Mouse (Mus musculus) hindbrain, embryonic 16.5 days (tissue): ENCODE measurements around the gene Adcy2. TPM values are rescaled to one million over a fixed set of nuclear protein-coding genes. Genes with fewer than 3 reads are reported as not detected.

Experiments
- ATAC-seq: fragments of 200-750 bp; cut with Nextera tagmentation; 2 replicates; pipeline ENCODE4 v1.8.0; 2017; ENCODE audit warnings: moderate TSS enrichment, moderate library complexity
- H3K27ac ChIP-seq: fragments of 300-500 bp; sonication (generic); 2 replicates; pipeline ENCODE4 v1.5.1; 2014; ENCODE audit warnings: low read depth, mild to moderate bottlenecking, control low read depth, low read length, moderate library complexity
- H3K27me3 ChIP-seq: fragments of 300-500 bp; sonication (generic); replicated peaks from 2 replicates; pipeline ENCODE4 v1.6.1; 2014; ENCODE audit warnings: low read length; ENCODE audit not compliant: control insufficient read depth, insufficient read depth
- H3K36me3 ChIP-seq: fragments of 300-500 bp; sonication (generic); 2 replicates; pipeline ENCODE4 v1.6.1; 2014; ENCODE audit warnings: mild to moderate bottlenecking, low read length, moderate library complexity, mixed read lengths; ENCODE audit not compliant: control insufficient read depth, insufficient read depth
- H3K4me1 ChIP-seq: fragments of 300-500 bp; sonication (generic); 2 replicates; pipeline ENCODE4 v1.6.1; 2014; ENCODE audit warnings: low read depth, low read length; ENCODE audit not compliant: control insufficient read depth, insufficient read depth
- H3K4me2 ChIP-seq: fragments of 300-500 bp; sonication (generic); 2 replicates; pipeline ENCODE4 v1.6.1; 2014; ENCODE audit warnings: mild to moderate bottlenecking, low read length, control low read depth, moderate library complexity
- H3K4me3 ChIP-seq: fragments of 300-500 bp; sonication (generic); 2 replicates; pipeline ENCODE4 v1.5.1; 2014; ENCODE audit warnings: mild to moderate bottlenecking, low read length, control low read depth, moderate library complexity
- H3K9ac ChIP-seq: fragments of 300-500 bp; sonication (generic); 2 replicates; pipeline ENCODE4 v1.6.1; 2014; ENCODE audit warnings: low read depth, mild to moderate bottlenecking, control low read depth, low read length, moderate library complexity
- H3K9me3 ChIP-seq: fragments of 300-500 bp; sonication (generic); 2 replicates; pipeline ENCODE4 v1.6.1; 2014; ENCODE audit warnings: mild to moderate bottlenecking, low read length, moderate library complexity; ENCODE audit not compliant: control insufficient read depth
- WGBS: fragments of 180-500 bp; shearing (Covaris S2); extraction: QIAGEN DNeasy Blood & Tissue Kit; methylation state at CpG from one replicate; pipeline ENCODE4 v1.1.7; 2014; 5-methylcytosine and 5-hydroxymethylcytosine counted together
- polyA plus RNA-seq: library from polyadenylated mRNA; unstranded; fragments of >200 nt; fragmentation: Nextera tagmentation; extraction: Ambion mirVana; gene quantifications from 2 replicates; pipeline ENCODE4 v1.2.1, GENCODE M21; 2015

The Adcy2 gene
- 7.7 and 9.9 TPM in 2 replicates for polyA plus RNA-seq

DNA sequence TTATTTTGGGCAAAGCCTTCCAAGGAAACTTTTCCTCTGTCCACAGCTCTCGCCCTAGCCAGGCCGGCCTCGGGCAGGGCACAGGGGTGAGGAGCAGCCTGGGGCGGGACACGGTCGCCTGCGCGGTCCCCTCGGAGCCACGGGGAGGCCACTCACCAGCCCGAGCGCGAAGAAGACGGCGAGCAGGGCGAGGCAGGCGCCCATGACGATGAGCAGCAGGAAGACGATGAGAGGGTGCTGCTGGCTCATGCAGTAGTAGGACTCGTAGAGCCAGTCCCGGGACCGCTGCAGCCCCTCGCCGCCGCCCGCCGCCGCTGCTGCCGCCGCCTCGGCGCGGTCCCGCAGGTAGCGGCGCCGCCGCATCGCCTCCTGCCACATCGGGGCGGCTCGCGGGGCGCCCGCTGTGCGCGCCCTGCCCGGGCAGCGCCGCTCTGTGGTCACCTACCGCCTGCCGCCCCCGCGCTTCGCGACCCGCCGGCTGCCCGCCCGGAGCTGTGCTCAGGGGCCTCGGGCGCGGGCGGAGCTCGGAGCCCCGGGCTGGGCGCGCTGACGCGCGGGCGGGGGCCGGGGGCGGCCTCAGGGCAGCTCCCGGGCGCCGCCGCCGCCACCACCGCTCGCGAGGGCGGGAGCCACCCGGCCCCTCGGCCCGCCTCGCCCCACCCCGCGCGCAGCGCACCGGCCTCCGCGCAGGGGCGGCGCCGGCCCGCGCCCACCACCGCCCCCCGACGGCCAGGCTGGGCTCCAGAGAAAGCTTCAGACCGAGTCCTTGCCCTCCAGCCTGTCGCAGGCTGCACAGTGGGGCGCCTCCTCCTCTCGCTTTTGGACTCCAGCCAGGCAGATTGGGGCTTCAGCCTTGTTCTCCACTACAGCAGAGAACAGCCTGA, at the start of gene Adcy2:
Gene Adcy2 (minus strand): TSS at position 624 of the 884 bp plus-strand sequence.
- peak; percentile 88 for ATAC-seq
- H3K27me3 ChIP-seq = no peaks in the 10 kb centered on the region; the same call in 1 of the 2 replicates
- peak within 1 kb of the TSS; percentile 71 for H3K27ac ChIP-seq
- H3K4me1 ChIP-seq = peaks cover 11% of the 10 kb centered on the region
- peak within 1 kb of the TSS; percentile 96 for H3K4me2 ChIP-seq
- peak within 1 kb of the TSS; percentile 72 for H3K4me3 ChIP-seq
- no peaks in the 10 kb centered on the region for H3K36me3 ChIP-seq
- H3K9ac ChIP-seq = peak within 1 kb of the TSS; percentile 82
- under 1% methylated on average over 61 of the region's 106 CpGs for WGBS
- H3K9me3 ChIP-seq = no peaks in the 10 kb centered on the region

DNA sequence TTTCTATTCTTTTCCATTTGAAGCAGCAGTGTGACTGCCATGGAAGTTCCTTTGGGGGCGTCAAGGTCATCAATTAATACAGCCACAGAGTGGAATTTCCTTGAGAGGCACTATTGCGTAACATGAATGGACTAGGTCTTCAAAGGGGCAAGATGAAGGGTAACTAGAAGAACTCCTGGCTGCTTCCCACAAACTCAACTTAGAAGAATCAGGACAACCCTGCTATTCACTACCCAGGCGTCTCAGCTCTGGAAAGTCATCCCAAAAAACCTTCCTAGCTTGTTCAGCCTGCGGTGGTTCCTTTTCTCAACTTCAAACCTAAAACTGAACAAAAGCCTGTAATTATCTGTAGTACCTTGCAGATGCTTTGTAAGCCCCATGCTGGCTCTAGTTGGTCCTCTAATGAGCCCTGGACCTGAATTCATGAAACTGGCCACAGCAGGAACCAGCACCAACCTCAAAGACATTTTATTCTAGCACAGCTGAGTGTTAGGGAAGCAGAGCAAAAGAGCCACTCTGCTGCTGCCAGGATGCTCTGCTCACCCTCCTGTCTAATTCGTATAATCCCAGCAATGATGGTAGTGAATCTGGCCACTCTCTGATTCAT, 37.8 kb upstream of the Adcy2 start:
- no peaks in the 10 kb centered on the region for H3K36me3 ChIP-seq
- H3K4me2 ChIP-seq = no peak overlapping the region
- H3K9ac ChIP-seq = no peak overlapping the region
- no peaks in the 10 kb centered on the region for H3K4me1 ChIP-seq
- no peaks in the 10 kb centered on the region for H3K9me3 ChIP-seq
- H3K27ac ChIP-seq = no peak overlapping the region
- no peak for ATAC-seq
- WGBS = 84% methylated on average over 5 of the region's 5 CpGs
- no peaks in the 10 kb centered on the region for H3K27me3 ChIP-seq
- no peak overlapping the region for H3K4me3 ChIP-seq

DNA sequence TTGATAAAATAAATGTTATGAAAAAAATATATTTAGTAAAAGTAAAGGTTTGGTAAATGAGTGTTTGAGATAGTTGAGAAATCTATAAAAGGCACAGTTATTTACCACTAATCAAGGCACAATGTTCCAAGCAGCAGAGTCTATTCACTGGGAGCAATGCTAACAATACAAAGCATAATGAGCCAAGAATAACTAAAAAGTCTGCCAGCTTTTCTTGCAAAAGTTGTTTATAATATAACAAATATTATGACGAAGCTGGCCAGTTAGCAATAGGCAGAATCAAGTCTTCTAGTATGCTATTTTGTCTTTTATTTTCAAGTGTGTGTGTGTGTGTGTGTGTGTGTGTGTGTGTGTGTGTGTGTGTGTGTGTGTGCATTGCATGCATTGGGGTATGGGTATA, 35.3 kb upstream of the Adcy2 start:
- no peak overlapping the region for H3K9ac ChIP-seq
- WGBS = 94% methylated on average over 1 of the region's 1 CpGs

DNA sequence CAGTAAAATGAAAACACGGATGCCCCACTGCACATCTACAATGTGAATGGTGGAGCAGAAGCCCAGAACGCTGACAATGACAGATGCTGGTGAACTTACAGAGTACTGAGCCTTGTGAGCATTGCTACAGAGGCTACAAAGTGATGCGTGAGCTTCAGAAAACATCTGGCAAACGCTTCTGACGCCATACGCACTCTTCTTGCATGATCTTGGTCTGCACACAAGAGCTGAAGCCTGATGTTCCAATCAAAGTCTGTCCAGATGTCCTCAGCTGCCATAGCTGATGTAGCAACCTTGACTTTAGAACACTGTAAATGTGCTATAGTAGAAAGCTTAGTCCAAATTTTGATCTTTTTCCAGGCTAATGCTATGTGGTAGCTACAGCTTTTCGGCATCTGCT, 34.2 kb upstream of the Adcy2 start:
- Histone ChIP-seq H3K27ac (no peak overlapping the region), H3K4me1 (no peaks in the 10 kb centered on the region), H3K9me3 (no peaks in the 10 kb centered on the region), H3K4me3 (no peak overlapping the region), H3K4me2 (no peak overlapping the region), H3K9ac (no peak overlapping the region), H3K27me3 (no peaks in the 10 kb centered on the region), H3K36me3 (no peaks in the 10 kb centered on the region)
- 81% methylated on average over 7 of the region's 7 CpGs for WGBS
- no peak for ATAC-seq

More for the DNA sequence above, 35.3 kb upstream of the Adcy2 start:
- no peak overlapping the region for H3K27ac ChIP-seq
- no peaks in the 10 kb centered on the region for H3K9me3 ChIP-seq
- H3K4me3 ChIP-seq = no peak overlapping the region
- H3K27me3 ChIP-seq = no peaks in the 10 kb centered on the region
- ATAC-seq = no peak
- H3K36me3 ChIP-seq = no peaks in the 10 kb centered on the region
- H3K4me2 ChIP-seq = no peak overlapping the region
- no peaks in the 10 kb centered on the region for H3K4me1 ChIP-seq

DNA sequence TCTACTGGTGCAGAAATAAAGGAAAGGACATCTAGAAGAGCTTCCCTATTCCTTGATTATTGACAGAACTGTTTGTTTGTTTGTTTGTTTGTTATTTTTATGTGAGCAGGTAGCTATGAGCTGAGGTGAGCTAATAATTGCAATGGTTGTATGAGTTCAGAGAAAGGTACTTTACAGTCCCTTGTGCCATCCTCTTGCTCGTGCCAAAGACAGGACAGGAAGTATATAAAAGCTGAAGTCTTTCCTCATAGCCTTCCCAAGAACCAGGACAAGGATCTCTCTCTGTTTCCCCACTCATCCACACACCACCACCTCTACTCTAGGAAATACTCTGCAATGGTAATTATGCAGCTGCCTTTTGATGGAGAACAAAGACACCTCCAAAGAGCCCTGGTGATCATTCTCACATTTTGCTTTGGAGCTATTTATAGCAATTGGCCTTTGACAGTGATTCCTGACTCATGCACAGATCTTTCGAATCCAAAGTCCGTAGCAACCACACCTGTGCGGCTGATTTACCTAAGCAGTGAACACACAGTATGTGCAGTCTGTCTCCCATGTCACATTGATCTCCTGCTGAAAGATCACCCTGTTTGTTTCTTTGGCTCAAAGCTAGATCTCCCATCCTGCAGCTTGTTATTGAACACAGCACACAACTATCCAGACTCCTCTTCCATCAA, 29.9 kb upstream of the Adcy2 start:
- Histone ChIP-seq H3K36me3 (no peaks in the 10 kb centered on the region), H3K9me3 (no peaks in the 10 kb centered on the region), H3K4me1 (no peaks in the 10 kb centered on the region), H3K27ac (no peak overlapping the region), H3K27me3 (no peaks in the 10 kb centered on the region), H3K9ac (no peak overlapping the region), H3K4me3 (no peak overlapping the region), H3K4me2 (no peak overlapping the region)
- WGBS = 82% methylated on average over 4 of the region's 4 CpGs
- no peak for ATAC-seq

DNA sequence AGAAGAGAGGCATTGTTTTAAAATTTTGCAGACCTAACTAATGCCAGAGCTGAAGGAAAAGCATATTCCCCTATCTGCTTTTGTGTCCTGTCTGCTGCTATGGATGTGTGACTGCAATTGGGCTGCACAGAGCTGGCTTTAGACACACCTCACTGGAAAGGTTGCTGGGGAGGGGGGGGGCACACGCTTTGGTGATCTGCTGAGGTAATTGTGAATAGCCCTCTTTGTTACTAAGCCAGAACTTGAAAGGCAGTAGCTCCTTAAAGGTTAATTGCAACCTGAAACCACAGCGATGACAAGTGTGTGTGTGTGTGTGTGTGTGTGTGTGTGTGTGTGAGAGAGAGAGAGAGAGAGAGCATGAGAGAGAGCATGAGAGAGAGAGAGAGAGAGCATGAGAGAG, 25.6 kb upstream of the Adcy2 start:
- 45% methylated on average over 2 of the region's 2 CpGs for WGBS
- Histone ChIP-seq H3K4me2 (no peak overlapping the region), H3K27ac (no peak overlapping the region), H3K4me3 (no peak overlapping the region), H3K9ac (no peak overlapping the region), H3K9me3 (no peaks in the 10 kb centered on the region), H3K27me3 (no peaks in the 10 kb centered on the region), H3K36me3 (no peaks in the 10 kb centered on the region), H3K4me1 (no peaks in the 10 kb centered on the region)
- no peak for ATAC-seq

DNA sequence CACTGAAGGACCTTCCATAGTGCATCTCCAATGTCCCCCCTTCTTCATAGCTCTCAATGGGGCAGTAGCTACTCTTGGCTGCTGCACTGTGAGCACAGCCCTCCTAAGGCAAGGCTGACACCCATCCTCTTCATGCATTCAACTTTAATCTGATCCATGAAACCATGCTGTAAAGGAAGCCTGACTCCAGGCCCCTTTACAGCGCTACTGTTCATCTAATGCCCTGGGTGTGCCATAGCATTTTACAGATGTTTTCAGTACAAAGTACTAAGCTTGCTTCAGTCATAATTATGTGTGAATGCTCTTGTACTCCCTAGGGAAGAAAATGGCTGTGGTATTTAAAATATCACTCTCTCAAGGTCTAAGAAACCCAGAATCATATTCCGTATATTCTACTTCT, 23.9 kb upstream of the Adcy2 start:
- Histone ChIP-seq H3K4me3 (no peak overlapping the region), H3K4me1 (no peaks in the 10 kb centered on the region), H3K9ac (no peak overlapping the region), H3K9me3 (no peaks in the 10 kb centered on the region), H3K27me3 (no peaks in the 10 kb centered on the region), H3K36me3 (no peaks in the 10 kb centered on the region), H3K4me2 (no peak overlapping the region), H3K27ac (no peak overlapping the region)
- ATAC-seq = no peak
- WGBS = 92% methylated on average over 2 of the region's 2 CpGs

DNA sequence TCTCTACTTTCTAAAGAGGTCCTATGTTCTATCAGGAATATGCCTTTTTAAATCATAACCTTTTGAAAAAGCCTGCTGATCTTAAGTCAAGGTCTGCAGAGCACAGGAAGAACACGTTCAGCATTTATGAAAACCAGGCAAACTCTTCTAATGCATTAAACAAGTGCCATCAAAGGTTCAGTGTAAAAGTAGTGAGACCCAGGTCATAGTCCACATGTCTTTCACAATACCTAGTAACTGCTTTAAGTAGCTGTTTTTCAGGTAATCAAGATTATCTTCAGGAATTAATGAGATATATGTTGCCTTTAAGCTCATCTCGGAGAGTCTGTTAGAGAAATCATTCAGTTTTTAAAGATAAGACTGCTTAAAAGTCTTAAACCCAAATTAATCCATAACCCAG, 21.2 kb upstream of the Adcy2 start:
- H3K4me2 ChIP-seq = no peak overlapping the region
- H3K9me3 ChIP-seq = no peaks in the 10 kb centered on the region
- H3K36me3 ChIP-seq = no peaks in the 10 kb centered on the region
- WGBS = 84% methylated on average over 2 of the region's 2 CpGs
- no peak for ATAC-seq
- H3K27me3 ChIP-seq = no peaks in the 10 kb centered on the region
- no peak overlapping the region for H3K27ac ChIP-seq
- H3K9ac ChIP-seq = no peak overlapping the region
- H3K4me3 ChIP-seq = no peak overlapping the region
- no peaks in the 10 kb centered on the region for H3K4me1 ChIP-seq

DNA sequence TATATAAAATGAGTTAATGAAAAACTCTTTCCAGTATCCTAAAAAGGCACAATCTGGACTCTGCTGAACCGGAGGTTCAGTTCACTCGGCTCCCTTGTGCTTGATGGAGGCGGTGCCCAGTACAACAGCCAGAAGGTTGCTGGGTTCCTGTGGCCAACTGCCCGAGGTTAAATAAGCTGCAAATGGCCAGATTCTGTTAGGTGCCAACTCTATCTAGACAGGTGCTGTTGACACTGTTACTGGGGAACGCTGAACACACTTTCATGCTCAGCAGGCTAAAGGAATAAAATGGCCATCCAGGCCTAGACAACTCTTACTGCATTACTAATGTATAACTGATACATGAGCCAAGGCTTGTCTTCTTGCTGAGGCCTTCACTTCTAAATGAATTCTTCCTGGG, 7.6 kb upstream of the Adcy2 start:
- no peak overlapping the region for H3K9ac ChIP-seq
- no peaks in the 10 kb centered on the region for H3K9me3 ChIP-seq
- no peak overlapping the region for H3K4me2 ChIP-seq
- no peak overlapping the region for H3K4me3 ChIP-seq
- no peaks in the 10 kb centered on the region for H3K36me3 ChIP-seq
- no peak overlapping the region for H3K27ac ChIP-seq
- H3K4me1 ChIP-seq = no peaks in the 10 kb centered on the region
- peak; percentile 45 for ATAC-seq
- 70% methylated on average over 5 of the region's 5 CpGs for WGBS
- no peaks in the 10 kb centered on the region for H3K27me3 ChIP-seq
